Mouse (Mus musculus): Measurements from ENCODE around the gene Hes7.

Gene Hes7

GRCm38 (mm10) chr11:69120221-69121000 is at the start of gene Hes7:
TSS of gene Hes7 (plus strand) at chr11:69120404.
- no peak for DNase-seq (ENCODE audit: low spot score in 2 of 2)

GRCm38 (mm10) chr11:69070590-69071222 is 49.5 kb upstream of the Hes7 start, which contains the start of gene Tmem107:
TSS of gene Tmem107 (plus strand) at chr11:69070806.
- DNase-seq (ENCODE audit: low spot score in 2 of 2), result peak; percentile 94 to 95

- no peak for DNase-seq (ENCODE audit: low spot score in 2 of 2)
Measured at GRCm38 (mm10) chr11:69071262-69071661, 48.9 kb upstream of the Hes7 start.

- no peak for DNase-seq (ENCODE audit: low spot score in 2 of 2)
Measured at GRCm38 (mm10) chr11:69072234-69072633, 48.0 kb upstream of the Hes7 start.

- DNase-seq (ENCODE audit: low spot score in 2 of 2), result no peak
Measured at GRCm38 (mm10) chr11:69072666-69073064, 47.5 kb upstream of the Hes7 start.

GRCm38 (mm10) chr11:69073065-69073888 is 46.9 kb upstream of the Hes7 start:
- DNase-seq (ENCODE audit: low spot score in 2 of 2), result peak; percentile 83 to 92

- DNase-seq (ENCODE audit: low spot score in 2 of 2), result no peak
Measured at GRCm38 (mm10) chr11:69073951-69074775, 46.0 kb upstream of the Hes7 start.

- DNase-seq (ENCODE audit: low spot score in 2 of 2), result no peak
Measured at GRCm38 (mm10) chr11:69074776-69075069, 45.5 kb upstream of the Hes7 start.

GRCm38 (mm10) chr11:69075764-69076479 is 44.3 kb upstream of the Hes7 start:
- DNase-seq (ENCODE audit: low spot score in 2 of 2), result no peak

GRCm38 (mm10) chr11:69076572-69076971 is 43.6 kb upstream of the Hes7 start:
- DNase-seq (ENCODE audit: low spot score in 2 of 2), result no peak

- DNase-seq (ENCODE audit: low spot score in 2 of 2), result no peak
Measured at GRCm38 (mm10) chr11:69077316-69077715, 42.9 kb upstream of the Hes7 start.

- no peak for DNase-seq (ENCODE audit: low spot score in 2 of 2)
Measured at GRCm38 (mm10) chr11:69078041-69078440, 42.2 kb upstream of the Hes7 start.

- peak; percentile 82 for DNase-seq (ENCODE audit: low spot score in 2 of 2)
Measured at GRCm38 (mm10) chr11:69078805-69079438, 41.3 kb upstream of the Hes7 start.

- no peak for DNase-seq (ENCODE audit: low spot score in 2 of 2)
Measured at GRCm38 (mm10) chr11:69080102-69080854, 39.9 kb upstream of the Hes7 start.

GRCm38 (mm10) chr11:69080855-69081222 is 39.4 kb upstream of the Hes7 start:
- DNase-seq (ENCODE audit: low spot score in 2 of 2), result no peak

GRCm38 (mm10) chr11:69081613-69082012 is 38.6 kb upstream of the Hes7 start:
- no peak for DNase-seq (ENCODE audit: low spot score in 2 of 2)

GRCm38 (mm10) chr11:69085608-69086007 is 34.6 kb upstream of the Hes7 start:
- DNase-seq (ENCODE audit: low spot score in 2 of 2), result no peak

GRCm38 (mm10) chr11:69086390-69086789 is 33.8 kb upstream of the Hes7 start:
- no peak for DNase-seq (ENCODE audit: low spot score in 2 of 2)

GRCm38 (mm10) chr11:69087082-69087481 is 33.1 kb upstream of the Hes7 start:
- no peak for DNase-seq (ENCODE audit: low spot score in 2 of 2)

GRCm38 (mm10) chr11:69087597-69087996 is 32.6 kb upstream of the Hes7 start:
- DNase-seq (ENCODE audit: low spot score in 2 of 2), result no peak
